Mouse (Mus musculus): Measurements from ENCODE around the gene Ogfrl1.

The Ogfrl1 gene

GRCm38 (mm10) chr1:23352895-23353294 lies 44.7 kb downstream of the Ogfrl1 start:
- no peak for DNase-seq (ENCODE audit: low spot score in 2 of 2)

- no peak for DNase-seq (ENCODE audit: low spot score in 2 of 2)
These were observed 45.8 kb downstream of the Ogfrl1 start for GRCm38 (mm10) chr1:23351756-23352155.

GRCm38 (mm10) chr1:23345633-23346032 lies 51.9 kb downstream of the Ogfrl1 start:
- no peak for DNase-seq (ENCODE audit: low spot score in 2 of 2)

DNA sequence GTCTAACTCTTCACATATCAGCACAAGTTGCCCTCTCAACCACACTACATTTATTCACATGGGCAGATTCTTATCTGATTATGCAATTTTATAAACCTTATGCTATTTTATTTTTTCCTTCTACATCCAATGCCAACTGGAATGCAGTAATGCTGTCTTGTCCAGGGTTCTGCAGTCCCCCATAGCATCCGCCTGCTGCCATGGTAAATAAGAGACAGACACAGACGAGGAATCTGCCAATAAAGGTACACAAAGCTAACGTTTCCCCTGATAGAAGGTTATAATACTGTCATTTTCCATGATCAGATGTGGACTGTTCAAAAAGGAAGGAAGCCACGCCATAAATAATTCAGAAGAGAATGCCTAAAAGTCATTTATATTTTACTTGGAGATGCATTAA lies 54.7 kb downstream of the Ogfrl1 start:
- no peak for DNase-seq (ENCODE audit: low spot score in 2 of 2)

DNA sequence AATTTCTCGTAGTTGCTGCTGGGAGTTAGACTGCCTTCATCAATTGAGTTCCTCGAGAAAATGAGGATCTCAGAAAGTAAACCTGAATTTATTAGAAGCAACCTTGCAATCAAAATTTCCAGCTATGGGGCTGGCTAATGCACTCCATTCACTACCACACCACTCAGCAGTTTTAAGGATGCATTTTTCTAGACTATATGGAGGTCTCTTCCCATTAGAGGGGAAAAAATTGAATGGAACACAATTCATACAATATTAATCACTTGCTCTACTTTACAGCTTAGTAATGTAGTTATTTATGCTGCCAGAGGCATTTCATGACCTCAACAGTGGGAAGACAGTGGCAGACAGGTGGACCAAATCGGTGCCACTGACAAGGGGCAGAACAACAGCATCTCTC lies 55.3 kb downstream of the Ogfrl1 start:
- no peak for DNase-seq (ENCODE audit: low spot score in 2 of 2)

- DNase-seq (ENCODE audit: low spot score in 2 of 2), result no peak
These were observed 61.7 kb downstream of the Ogfrl1 start for GRCm38 (mm10) chr1:23335726-23336363.

- no peak for DNase-seq (ENCODE audit: low spot score in 2 of 2)
These were observed 62.5 kb downstream of the Ogfrl1 start for GRCm38 (mm10) chr1:23335050-23335449.

GRCm38 (mm10) chr1:23332192-23332591 lies 65.4 kb downstream of the Ogfrl1 start:
- DNase-seq (ENCODE audit: low spot score in 2 of 2), result no peak

GRCm38 (mm10) chr1:23325160-23325559 lies 72.4 kb downstream of the Ogfrl1 start:
- no peak for DNase-seq (ENCODE audit: low spot score in 2 of 2)

DNA sequence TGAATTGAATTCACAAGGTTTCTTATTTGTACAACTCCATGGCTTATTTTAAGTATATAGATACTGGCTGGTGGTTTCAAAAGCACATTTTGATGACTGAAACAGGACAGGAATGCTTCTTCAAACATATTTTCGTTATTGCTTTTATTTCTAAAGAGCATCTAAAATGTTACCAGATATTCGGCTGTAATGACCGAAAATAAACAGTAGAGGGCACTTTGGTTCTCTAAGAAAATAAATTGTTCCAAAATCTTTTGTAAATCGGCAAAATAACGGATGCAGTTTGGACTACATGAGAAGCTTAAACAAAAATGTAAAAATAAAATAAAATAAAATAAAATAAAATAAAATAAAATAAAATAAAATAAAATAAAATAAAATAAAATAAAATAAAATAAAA lies 73.3 kb downstream of the Ogfrl1 start:
- peak in 1 of 2 experiments; percentile 9 for DNase-seq (ENCODE audit: low spot score in 2 of 2)

DNA sequence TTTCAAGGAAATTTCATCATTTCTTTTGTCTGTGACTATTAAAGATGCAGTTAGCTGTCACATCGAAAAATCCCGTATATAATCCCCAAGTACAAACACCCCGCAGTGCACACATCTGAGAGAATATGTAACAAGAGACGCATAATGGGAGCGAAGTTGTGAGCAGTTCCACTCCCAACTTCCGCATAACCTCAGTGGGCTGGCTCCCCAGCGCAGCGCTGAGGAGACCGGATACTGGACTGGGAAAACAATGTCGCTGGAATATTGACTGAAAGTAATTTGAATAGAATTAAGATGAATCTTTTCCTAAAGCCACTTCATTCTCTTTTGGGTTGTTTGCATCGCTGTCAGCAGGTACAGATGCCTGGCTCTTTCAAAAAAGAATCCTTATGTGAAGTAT lies 74.3 kb downstream of the Ogfrl1 start:
- DNase-seq (ENCODE audit: low spot score in 2 of 2), result no peak

- DNase-seq (ENCODE audit: low spot score in 2 of 2), result no peak
These were observed 75.4 kb downstream of the Ogfrl1 start for GRCm38 (mm10) chr1:23322208-23322607.

DNA sequence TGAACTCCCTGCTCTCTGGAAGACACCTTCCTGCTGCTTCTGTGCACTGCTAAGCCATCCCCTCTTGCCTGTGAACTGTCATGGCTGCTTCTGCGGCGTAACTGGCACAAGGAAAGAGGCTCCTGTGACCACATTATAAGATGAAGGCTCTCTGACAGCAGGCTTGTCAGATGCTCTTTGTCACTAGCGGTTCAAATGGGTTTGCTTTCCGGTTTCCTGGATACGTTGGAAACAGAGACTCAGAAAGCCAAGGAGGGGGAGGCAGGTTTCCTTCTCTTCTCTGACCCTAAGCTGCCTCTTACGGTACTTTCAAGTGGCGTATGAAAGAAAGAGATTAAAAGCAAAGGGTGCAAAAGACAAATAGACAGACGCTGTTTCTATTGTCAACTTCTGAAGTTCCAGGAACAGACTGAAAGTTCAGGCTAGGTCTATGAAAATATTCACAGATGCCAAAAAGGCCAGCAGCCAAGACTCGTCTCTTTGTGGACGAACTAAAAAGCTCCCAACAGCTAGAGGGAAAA lies 76.2 kb downstream of the Ogfrl1 start:
- peak; percentile 6 to 11 for DNase-seq (ENCODE audit: low spot score in 2 of 2)

GRCm38 (mm10) chr1:23320591-23321195 lies 76.9 kb downstream of the Ogfrl1 start:
- DNase-seq (ENCODE audit: low spot score in 2 of 2), result no peak
